Mouse (Mus musculus): ENCODE results near the gene Podxl. TPM values are rescaled to one million over a fixed set of nuclear protein-coding genes. Genes with fewer than 3 reads are reported as not detected.

The Podxl gene
- total RNA-seq, 1 experiment from 2014 or later: 0.23 TPM

- ATAC-seq (ENCODE audit: extremely low read depth, insufficient number of reproducible peaks, low FRiP score, poor library complexity, severe bottlenecking): no peak
Observed at GRCm38 (mm10) chr6:31496227-31496626, 67.6 kb downstream of the Podxl start.

GRCm38 (mm10) chr6:31495122-31495731 is 68.6 kb downstream of the Podxl start:
- no peak for ATAC-seq (ENCODE audit: extremely low read depth, insufficient number of reproducible peaks, low FRiP score, poor library complexity, severe bottlenecking)

- no peak for ATAC-seq (ENCODE audit: extremely low read depth, insufficient number of reproducible peaks, low FRiP score, poor library complexity, severe bottlenecking)
Observed at GRCm38 (mm10) chr6:31489950-31490349, 73.8 kb downstream of the Podxl start.

GRCm38 (mm10) chr6:31486601-31487000 is 77.2 kb downstream of the Podxl start:
- no peak for ATAC-seq (ENCODE audit: extremely low read depth, insufficient number of reproducible peaks, low FRiP score, poor library complexity, severe bottlenecking)

- ATAC-seq (ENCODE audit: extremely low read depth, insufficient number of reproducible peaks, low FRiP score, poor library complexity, severe bottlenecking): no peak
Observed at GRCm38 (mm10) chr6:31480008-31480407, 83.8 kb downstream of the Podxl start.

- no peak for ATAC-seq (ENCODE audit: extremely low read depth, insufficient number of reproducible peaks, low FRiP score, poor library complexity, severe bottlenecking)
Observed at GRCm38 (mm10) chr6:31478221-31478620, 85.6 kb downstream of the Podxl start.

Other genes starting within 250 kb of the Podxl start
- gene Mkln1, start 165.2 kb downstream of the Podxl start, total RNA-seq (2017): 133 and 164 TPM in 2 replicates

Data from neutrophil, adult 5-6 weeks (primary cell).